8 mouse cellular contexts compared by ENCODE assay signal in genomic region chr6:11906890-11907268, GRCm38 (mm10). TPM values are rescaled to one million over a fixed set of nuclear protein-coding genes. Genes with fewer than 3 reads are reported as not detected.
A peak's percentile ranks its signal among the peaks of the same experiment; 100 is the strongest.
DNase-seq lines count a peak whose midpoint lies in the region; ATAC-seq and TF ChIP-seq lines count a peak whose summit lies in the region.

No protein-coding gene starts in this region.

- no peak for TF ChIP-seq POLR2A in cerebellum, adult 2 months (IDR thresholded peaks at IDR 0.05; ENCODE audit: borderline replicate concordance, insufficient read depth, low read length)
- TF ChIP-seq POLR2A in olfactory bulb, adult 2 months (IDR thresholded peaks at IDR 0.05; ENCODE audit: insufficient read depth, low read depth, low read length): no peak

- TF ChIP-seq CTCF in cerebellum, adult 2 months (IDR thresholded peaks at IDR 0.05; ENCODE audit: borderline replicate concordance, insufficient read depth, low read depth, low read length): no peak
- TF ChIP-seq CTCF in olfactory bulb, adult 2 months (IDR thresholded peaks at IDR 0.05; ENCODE audit: insufficient read depth, low read depth, low read length): no peak

- H3K4me2 ChIP-seq in limb, embryonic 13.5 days (replicated peaks): peak overlapping the region; percentile 79

- peak overlapping the region; percentile 95 for H3K27ac ChIP-seq in cerebellum, adult 2 months (ENCODE audit: insufficient read depth, low read length)
- peak overlapping the region; percentile 81 for H3K27ac ChIP-seq in limb, embryonic 13.5 days
- H3K27ac ChIP-seq in olfactory bulb, adult 2 months (ENCODE audit: insufficient read depth, low read depth, low read length): peak overlapping the region; percentile 78

- WGBS in cerebellum, adult 2 months: 0% methylated on average over 5 of the region's 5 CpGs
- WGBS in limb, embryonic 13.5 days: 2% methylated on average over 5 of the region's 5 CpGs
- WGBS in olfactory bulb, adult 2 months: under 1% methylated on average over 5 of the region's 5 CpGs

- peak overlapping the region; percentile 95 for H3K4me3 ChIP-seq in cerebellum, adult 2 months (replicated peaks; ENCODE audit: insufficient read depth, low read depth, low read length)
- peak overlapping the region; percentile 89 for H3K4me3 ChIP-seq in limb, embryonic 13.5 days
- peak overlapping the region; percentile 95 for H3K4me3 ChIP-seq in olfactory bulb, adult 2 months (ENCODE audit: insufficient read depth, low read depth, low read length)

- no peaks in the 10 kb centered on the region for H3K9me3 ChIP-seq in limb, embryonic 13.5 days

- no peaks in the 10 kb centered on the region for H3K27me3 ChIP-seq in cerebellum, adult 2 months (ENCODE audit: control insufficient read depth, insufficient read depth, low read length)
- no peaks in the 10 kb centered on the region for H3K27me3 ChIP-seq in limb, embryonic 13.5 days

- ATAC-seq in CD4-positive, CD25-positive, alpha-beta regulatory T cell, adult 4 months: peak; percentile 10
- peak; percentile 63 for ATAC-seq in erythroblast, adult 5-6 weeks (replicated peaks; ENCODE audit: low FRiP score, poor library complexity, severe bottlenecking)
- peak; percentile 24; the same call in 1 of the 2 replicates for ATAC-seq in limb, embryonic 13.5 days (ENCODE audit: low FRiP score, low read depth)

- peak overlapping the region; percentile 93 for H3K9ac ChIP-seq in limb, embryonic 13.5 days

- DNase-seq in cerebellum, adult 2 months: no peak
- no peak for DNase-seq in cerebellum, adult 11 months
- DNase-seq in urinary bladder, postnatal 14 days (ENCODE audit: low spot score): no peak
- no peak for DNase-seq in left cerebral cortex, adult 9 months (ENCODE audit: low spot score in 2 of 2)

- peaks cover 33% of the 10 kb centered on the region for H3K36me3 ChIP-seq in limb, embryonic 13.5 days

- H3K4me1 ChIP-seq in cerebellum, adult 2 months (ENCODE audit: control insufficient read depth, insufficient read depth, low read length): no peaks in the 10 kb centered on the region
- peaks cover 19% of the 10 kb centered on the region for H3K4me1 ChIP-seq in limb, embryonic 13.5 days
- no peaks in the 10 kb centered on the region; the same call in 1 of the 2 replicates for H3K4me1 ChIP-seq in olfactory bulb, adult 2 months (ENCODE audit: control insufficient read depth, insufficient read depth, low read length)

RNA-seq across cellular contexts. Expression of gene Ndufa4, which starts 0.4 kb away (rescaled TPM):
- 1,343 and 1,373 TPM in 2 replicates for polyA plus RNA-seq in cerebellum, adult 2 months (2012; rRNA removed)
- 100 to 1,000 TPM; 393 to 492 TPM for polyA plus RNA-seq in CD4-positive, CD25-positive, alpha-beta regulatory T cell, adult 4 months (2017; shearing (Covaris generic))
- total RNA-seq in erythroblast, adult 5-6 weeks (2015; ENCODE audit: low replicate concordance): 182 and 200 TPM in 2 replicates
- 79.7 and 129 TPM in 2 replicates for total RNA-seq in erythroblast, adult 5-6 weeks (2017; ENCODE audit: low replicate concordance)
- polyA plus RNA-seq in limb, embryonic 13.5 days (2015; fragmentation: Nextera tagmentation; extraction: Ambion mirVana): 788 and 825 TPM in 2 replicates
- not detected in 2 replicates for polyA plus RNA-seq in olfactory bulb, adult 2 months (2012; ENCODE audit: insufficient read depth, insufficient read length, low replicate concordance, missing spikeins)

RNA-seq across cellular contexts. Expression of gene Phf14, which starts 0.7 kb away (rescaled TPM):
- 37.9 and 42.7 TPM in 2 replicates for polyA plus RNA-seq in cerebellum, adult 2 months (2012; rRNA removed)
- 10 to 100 TPM; 39.5 to 72.1 TPM for polyA plus RNA-seq in CD4-positive, CD25-positive, alpha-beta regulatory T cell, adult 4 months (2017; shearing (Covaris generic))
- total RNA-seq in erythroblast, adult 5-6 weeks (2015; ENCODE audit: low replicate concordance): 13.3 and 34.3 TPM in 2 replicates
- 13.2 and 24.4 TPM in 2 replicates for total RNA-seq in erythroblast, adult 5-6 weeks (2017; ENCODE audit: low replicate concordance)
- 95.6 and 106 TPM in 2 replicates for polyA plus RNA-seq in limb, embryonic 13.5 days (2015; fragmentation: Nextera tagmentation; extraction: Ambion mirVana)
- 95.1 TPM in 1 of 2 replicates, not detected in the other for polyA plus RNA-seq in olfactory bulb, adult 2 months (2012; ENCODE audit: insufficient read depth, insufficient read length, low replicate concordance, missing spikeins)

Comparison
In these comparisons a context has a peak if more than half of its experiments do, and no peak if none do; other contexts are left out.
1. ATAC-seq: peak in every context shown above with its lines; median percentile 63 in erythroblast, adult 5-6 weeks; 24 in limb, embryonic 13.5 days; 10 in CD4-positive, CD25-positive, alpha-beta regulatory T cell, adult 4 months.
2. RNA of gene Ndufa4, which starts 0.4 kb away (polyA plus RNA-seq): 1,343 to 1,373 TPM in cerebellum, adult 2 months, 788 to 825 TPM in limb, embryonic 13.5 days and 393 to 492 TPM in CD4-positive, CD25-positive, alpha-beta regulatory T cell, adult 4 months; not detected in olfactory bulb, adult 2 months; every median in the first group is over 100 times any median in the second.
3. Peak in every context shown above with its lines, with median percentiles within 50 percentile points of each other: H3K27ac ChIP-seq and H3K4me3 ChIP-seq.